Mouse (Mus musculus) stomach, embryonic 16.5 days (tissue): ENCODE data around the gene Igdcc4. TPM values are rescaled to one million over a fixed set of nuclear protein-coding genes. Genes with fewer than 3 reads are reported as not detected.

Experiments
- ATAC-seq: fragments of 200-750 bp; cut with Nextera tagmentation; 2 replicates; pipeline ENCODE4 v1.8.0; 2017; ENCODE audit warnings: moderate number of reproducible peaks, moderate TSS enrichment; ENCODE audit not compliant: insufficient read depth, low FRiP score
- H3K27ac ChIP-seq: fragments of 300-500 bp; sonication (generic); 2 replicates; pipeline ENCODE4 v1.5.1; 2014; ENCODE audit warnings: low read length
- H3K27me3 ChIP-seq: fragments of 300-500 bp; sonication (generic); 2 replicates; pipeline ENCODE4 v1.6.1; 2014; ENCODE audit warnings: low read length, control low read depth, mixed read lengths; ENCODE audit not compliant: control insufficient read depth, insufficient read depth
- H3K36me3 ChIP-seq: fragments of 300-500 bp; sonication (generic); 2 replicates; pipeline ENCODE4 v1.6.1; 2014; ENCODE audit warnings: low read length; ENCODE audit not compliant: control insufficient read depth, insufficient read depth
- H3K4me1 ChIP-seq: fragments of 300-500 bp; sonication (generic); 2 replicates; pipeline ENCODE4 v1.6.1; 2014; ENCODE audit warnings: low read length, control low read depth, mixed read lengths; ENCODE audit not compliant: control insufficient read depth, insufficient read depth
- H3K4me2 ChIP-seq: fragments of 300-500 bp; sonication (generic); 2 replicates; pipeline ENCODE4 v1.6.1; 2014; ENCODE audit warnings: low read depth, low read length, mixed read lengths
- H3K4me3 ChIP-seq: fragments of 300-500 bp; sonication (generic); replicated peaks from 2 replicates; pipeline ENCODE4 v1.5.1; 2014; ENCODE audit warnings: mild to moderate bottlenecking, low read length
- H3K9ac ChIP-seq: fragments of 300-500 bp; sonication (generic); 2 replicates; pipeline ENCODE4 v1.6.1; 2014; ENCODE audit warnings: low read length
- H3K9me3 ChIP-seq: fragments of 300-500 bp; sonication (generic); replicated peaks from 2 replicates; pipeline ENCODE4 v1.6.1; 2016; ENCODE audit warnings: low read length, control low read depth; ENCODE audit not compliant: control insufficient read depth
- WGBS: fragments of 180-500 bp; shearing (Covaris S2); extraction: QIAGEN DNeasy Blood & Tissue Kit; methylation state at CpG from one replicate; pipeline ENCODE4 v1.1.7; 2014; 5-methylcytosine and 5-hydroxymethylcytosine counted together
- polyA plus RNA-seq: library from polyadenylated mRNA; unstranded; fragments of >200 nt; fragmentation: Nextera tagmentation; extraction: Ambion mirVana; gene quantifications from 2 replicates; pipeline ENCODE4 v1.2.1, GENCODE M21; 2015

The Igdcc4 gene
- polyA plus RNA-seq, 1 experiment from 2014 or later = 25.6 TPM

GRCm38 (mm10) chr9:65161188-65161587 lies 59.9 kb downstream of the Igdcc4 start:
- no peak for ATAC-seq
- H3K4me2 ChIP-seq = no peak overlapping the region
- H3K27me3 ChIP-seq = peaks cover 34% of the 10 kb centered on the region
- WGBS = 55% methylated on average over 4 of the region's 4 CpGs
- H3K4me1 ChIP-seq = peaks cover 4% of the 10 kb centered on the region; the same call in 1 of the 2 replicates
- H3K9ac ChIP-seq = no peak overlapping the region
- no peaks in the 10 kb centered on the region for H3K36me3 ChIP-seq
- no peak overlapping the region for H3K27ac ChIP-seq
- no peaks in the 10 kb centered on the region for H3K9me3 ChIP-seq
- no peak overlapping the region for H3K4me3 ChIP-seq

GRCm38 (mm10) chr9:65161881-65162280 lies 60.6 kb downstream of the Igdcc4 start:
- Histone ChIP-seq H3K9me3 (no peaks in the 10 kb centered on the region), H3K27me3 (peaks cover 34% of the 10 kb centered on the region), H3K9ac (no peak overlapping the region), H3K27ac (no peak overlapping the region), H3K36me3 (no peaks in the 10 kb centered on the region), H3K4me1 (peaks cover 4% of the 10 kb centered on the region; the same call in 1 of the 2 replicates), H3K4me3 (no peak overlapping the region), H3K4me2 (no peak overlapping the region)
- no peak for ATAC-seq
- 41% methylated on average over 8 of the region's 8 CpGs for WGBS

- no peaks in the 10 kb centered on the region for H3K36me3 ChIP-seq
- WGBS = 2% methylated on average over 62 of the region's 69 CpGs
- H3K9ac ChIP-seq = peak overlapping the region; percentile 59
- H3K4me1 ChIP-seq = peaks cover 4% of the 10 kb centered on the region; the same call in 1 of the 2 replicates
- peak overlapping the region; percentile 47 for H3K4me3 ChIP-seq
- H3K4me2 ChIP-seq = peak overlapping the region; percentile 84
- H3K27ac ChIP-seq = no peak overlapping the region
- no peaks in the 10 kb centered on the region for H3K9me3 ChIP-seq
- 0 out of 2 replicates have a peak, but pooled peaks have one; percentile 37 for ATAC-seq
- H3K27me3 ChIP-seq = peaks cover 34% of the 10 kb centered on the region
These were observed 61.7 kb downstream of the Igdcc4 start for GRCm38 (mm10) chr9:65162711-65163639.

GRCm38 (mm10) chr9:65164870-65165269 lies 63.6 kb downstream of the Igdcc4 start:
- Histone ChIP-seq H3K4me3 (no peak overlapping the region), H3K27me3 (peaks cover 34% of the 10 kb centered on the region), H3K9ac (no peak overlapping the region), H3K27ac (no peak overlapping the region), H3K4me2 (no peak overlapping the region), H3K9me3 (no peaks in the 10 kb centered on the region), H3K36me3 (no peaks in the 10 kb centered on the region), H3K4me1 (peaks cover 4% of the 10 kb centered on the region; the same call in 1 of the 2 replicates)
- ATAC-seq = no peak
- 15% methylated on average over 1 of the region's 1 CpGs for WGBS

- Histone ChIP-seq H3K4me1 (peaks cover 4% of the 10 kb centered on the region; the same call in 1 of the 2 replicates), H3K4me3 (no peak overlapping the region), H3K27me3 (peaks cover 29% of the 10 kb centered on the region), H3K27ac (no peak overlapping the region), H3K4me2 (no peak overlapping the region), H3K36me3 (no peaks in the 10 kb centered on the region), H3K9me3 (no peaks in the 10 kb centered on the region), H3K9ac (no peak overlapping the region)
- no peak for ATAC-seq
- 51% methylated on average over 9 of the region's 9 CpGs for WGBS
These were observed 65.1 kb downstream of the Igdcc4 start for GRCm38 (mm10) chr9:65166386-65166785.

GRCm38 (mm10) chr9:65168534-65168933 lies 67.2 kb downstream of the Igdcc4 start:
- Histone ChIP-seq H3K4me2 (no peak overlapping the region), H3K36me3 (no peaks in the 10 kb centered on the region), H3K27me3 (peaks cover 7% of the 10 kb centered on the region), H3K4me1 (no peaks in the 10 kb centered on the region), H3K27ac (no peak overlapping the region), H3K4me3 (no peak overlapping the region), H3K9me3 (no peaks in the 10 kb centered on the region), H3K9ac (no peak overlapping the region)
- WGBS = 44% methylated on average over 6 of the region's 6 CpGs
- no peak; the same call in 1 of the 2 replicates for ATAC-seq

- no peaks in the 10 kb centered on the region for H3K4me1 ChIP-seq
These were observed 67.7 kb downstream of the Igdcc4 start for GRCm38 (mm10) chr9:65168952-65169351.

GRCm38 (mm10) chr9:65172654-65173053 lies 71.4 kb downstream of the Igdcc4 start:
- peaks cover 9% of the 10 kb centered on the region for H3K4me1 ChIP-seq
- H3K36me3 ChIP-seq = no peaks in the 10 kb centered on the region
- WGBS = 47% methylated on average over 9 of the region's 9 CpGs
- no peak overlapping the region for H3K27ac ChIP-seq
- H3K9ac ChIP-seq = no peak overlapping the region
- no peaks in the 10 kb centered on the region for H3K9me3 ChIP-seq
- no peaks in the 10 kb centered on the region for H3K27me3 ChIP-seq
- ATAC-seq = no peak
- H3K4me2 ChIP-seq = no peak overlapping the region
- H3K4me3 ChIP-seq = no peak overlapping the region

More at GRCm38 (mm10) chr9:65168952-65169351, 67.7 kb downstream of the Igdcc4 start:
- Histone ChIP-seq H3K36me3 (no peaks in the 10 kb centered on the region), H3K4me3 (no peak overlapping the region), H3K4me2 (no peak overlapping the region), H3K27me3 (peaks cover 3% of the 10 kb centered on the region; the same call in 1 of the 2 replicates), H3K9ac (no peak overlapping the region), H3K27ac (no peak overlapping the region), H3K9me3 (no peaks in the 10 kb centered on the region)
- 41% methylated on average over 4 of the region's 4 CpGs for WGBS
- ATAC-seq = no peak

GRCm38 (mm10) chr9:65175234-65175938 lies 74.1 kb downstream of the Igdcc4 start:
- H3K4me1 ChIP-seq = peaks cover 33% of the 10 kb centered on the region
- H3K4me3 ChIP-seq = no peak overlapping the region
- no peaks in the 10 kb centered on the region for H3K9me3 ChIP-seq
- H3K9ac ChIP-seq = no peak overlapping the region
- ATAC-seq = no peak
- no peaks in the 10 kb centered on the region for H3K27me3 ChIP-seq
- no peak overlapping the region for H3K27ac ChIP-seq
- 36% methylated on average over 5 of the region's 5 CpGs for WGBS
- no peak overlapping the region for H3K4me2 ChIP-seq
- H3K36me3 ChIP-seq = no peaks in the 10 kb centered on the region
